Mouse (Mus musculus) ZHBTc4 (cell line): ENCODE measurements around the gene Abcb8.

Experiments
- DNase-seq: peaks from one replicate; pipeline ENCODE4 v3.0.0-alpha.2; 2011; ENCODE audit warnings: low read depth, low spot score

The Abcb8 gene

DNA sequence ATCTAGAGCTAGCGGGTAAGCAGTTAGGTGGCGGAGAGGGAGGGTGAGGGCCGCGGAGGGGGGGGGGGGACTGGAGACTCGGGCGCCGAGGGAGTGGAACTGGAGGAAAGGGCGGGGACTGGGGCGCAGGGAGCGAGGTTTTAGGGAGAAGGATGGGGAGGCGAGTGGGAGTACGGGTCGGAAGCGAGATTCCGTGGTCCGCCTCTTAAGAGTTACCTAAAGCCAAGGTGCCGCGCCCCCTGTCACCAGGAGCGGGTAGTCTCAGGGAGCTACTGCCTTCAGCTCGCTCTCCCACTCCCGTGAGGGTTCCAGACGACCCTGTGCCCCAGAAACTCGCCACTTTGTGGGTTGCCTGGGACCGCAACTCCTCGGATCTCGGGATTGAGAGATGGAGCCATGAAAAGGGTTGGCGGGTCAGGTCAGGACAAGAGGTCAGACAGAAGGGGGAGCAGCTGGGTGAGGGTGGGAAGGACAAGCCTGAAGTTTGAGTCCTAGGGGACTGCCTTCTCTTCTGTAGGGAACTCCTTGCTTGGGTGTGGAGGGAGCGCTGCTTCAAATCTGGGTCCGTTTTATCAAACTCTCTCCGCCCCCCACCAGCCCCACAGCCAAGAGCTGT, 32.1 kb downstream of the Abcb8 start:
- peak; percentile 74 for DNase-seq

DNA sequence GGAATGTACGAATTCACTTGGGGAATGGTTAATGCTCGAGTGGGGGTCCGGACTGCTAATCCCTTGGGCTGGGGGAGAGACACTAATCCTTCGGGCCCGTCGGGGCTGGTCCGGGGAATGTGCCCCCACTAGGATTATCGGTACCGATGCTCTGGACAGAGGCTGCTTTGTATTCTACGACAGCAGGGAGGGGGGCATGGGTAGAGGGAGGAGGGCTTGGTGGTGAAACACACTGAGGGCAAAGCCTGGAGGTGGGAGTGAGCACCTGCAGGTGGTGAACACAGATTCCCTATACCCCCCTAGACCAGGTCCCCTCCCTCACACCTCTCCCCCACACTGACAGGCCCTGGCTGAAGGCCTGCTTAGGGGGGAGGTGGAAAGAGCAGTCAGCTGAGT, 32.6 kb downstream of the Abcb8 start:
- no peak for DNase-seq

DNA sequence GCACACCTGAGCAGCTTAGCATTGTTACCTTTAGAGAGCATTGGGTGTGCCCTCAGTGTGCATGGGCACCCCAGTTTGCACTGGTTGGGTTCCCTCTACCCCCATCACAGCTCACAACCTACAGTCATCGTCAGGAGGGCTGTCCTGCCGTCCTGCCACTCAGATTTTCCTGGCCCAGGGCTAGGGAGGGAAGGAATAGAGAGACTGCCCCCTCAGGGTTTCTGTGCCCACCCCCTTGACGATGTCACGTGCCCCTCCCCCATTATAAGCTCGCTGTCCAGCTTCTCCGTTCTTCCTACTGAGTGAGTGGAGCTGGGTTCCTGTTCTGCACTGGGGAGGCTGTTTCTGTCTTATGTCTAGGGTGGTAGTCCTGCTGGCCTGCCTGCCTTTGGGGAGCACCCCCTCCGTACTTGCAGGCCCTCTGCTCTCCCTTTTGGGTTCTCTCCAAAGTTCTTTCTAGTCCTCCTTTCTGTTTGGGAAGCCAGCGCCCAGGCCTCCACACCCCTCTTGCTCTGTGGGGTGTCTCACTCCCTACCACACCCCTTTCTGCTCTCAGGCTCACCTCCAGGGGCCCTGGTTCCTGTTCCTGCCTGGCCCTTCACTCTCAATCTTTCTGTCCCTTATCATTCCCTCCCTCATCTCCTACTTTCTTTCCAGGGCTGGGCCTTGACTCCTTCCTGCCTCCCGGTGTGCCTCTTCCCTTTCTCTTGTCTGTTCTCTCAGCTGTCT, 33.3 kb downstream of the Abcb8 start:
- DNase-seq = no peak

DNA sequence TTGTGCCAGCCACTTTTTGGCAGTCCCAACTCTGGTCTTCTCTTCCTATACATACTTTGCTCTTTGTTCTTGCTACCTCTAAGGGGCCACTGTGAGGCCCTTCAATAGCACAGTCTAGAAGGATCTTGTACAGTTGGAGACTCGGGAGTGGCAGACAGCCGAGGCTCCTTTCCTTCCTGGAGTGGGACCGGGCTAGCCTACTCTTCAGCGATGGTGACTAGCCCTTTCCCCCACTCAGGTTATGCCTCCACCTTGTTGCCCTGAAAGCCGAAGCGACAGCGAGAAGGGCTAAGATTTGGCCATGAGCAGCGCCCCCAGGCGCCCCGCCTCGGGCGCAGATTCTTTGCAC, 33.8 kb downstream of the Abcb8 start:
- DNase-seq = no peak

DNA sequence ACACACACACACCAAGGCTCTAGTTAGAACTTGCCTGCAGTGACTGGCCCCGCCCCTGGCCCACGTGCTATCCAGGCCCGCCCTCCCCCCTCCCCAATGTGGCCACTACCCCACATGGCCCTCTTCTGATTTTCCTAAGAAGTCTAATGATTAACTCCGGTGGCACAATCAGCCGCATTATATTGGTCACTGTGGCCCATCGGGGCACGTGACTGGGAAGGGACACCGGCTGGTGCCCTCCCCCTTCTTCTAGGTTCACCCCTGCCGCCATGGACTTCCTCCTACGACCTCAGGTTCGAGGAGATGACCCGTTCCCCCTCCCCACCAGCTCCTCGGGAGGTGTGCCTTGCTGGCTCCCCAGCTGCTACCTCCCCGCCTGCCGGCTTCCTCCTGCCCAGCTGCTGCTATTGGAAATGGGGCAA, 34.5 kb downstream of the Abcb8 start:
- DNase-seq = no peak

DNA sequence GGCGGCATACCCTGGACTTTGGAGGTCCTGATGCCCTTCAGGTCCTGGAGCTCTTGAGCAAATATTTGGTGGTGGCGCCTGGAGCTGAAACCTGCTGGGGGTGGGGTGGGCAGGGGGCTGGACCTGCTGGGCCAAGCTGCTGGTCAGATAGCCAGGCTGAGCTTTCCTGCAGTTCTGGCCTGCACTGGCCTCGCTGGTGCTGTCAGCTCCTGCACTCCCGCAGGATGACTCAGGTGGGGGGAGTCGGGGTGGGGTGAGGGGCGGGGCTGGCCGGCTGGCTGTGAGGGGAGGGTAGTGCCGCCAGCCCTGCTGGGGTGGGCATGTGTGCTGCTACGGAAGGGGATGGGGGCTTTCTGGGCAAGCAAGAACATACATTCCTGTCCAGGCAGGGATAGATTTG, 35.1 kb downstream of the Abcb8 start:
- no peak for DNase-seq

DNA sequence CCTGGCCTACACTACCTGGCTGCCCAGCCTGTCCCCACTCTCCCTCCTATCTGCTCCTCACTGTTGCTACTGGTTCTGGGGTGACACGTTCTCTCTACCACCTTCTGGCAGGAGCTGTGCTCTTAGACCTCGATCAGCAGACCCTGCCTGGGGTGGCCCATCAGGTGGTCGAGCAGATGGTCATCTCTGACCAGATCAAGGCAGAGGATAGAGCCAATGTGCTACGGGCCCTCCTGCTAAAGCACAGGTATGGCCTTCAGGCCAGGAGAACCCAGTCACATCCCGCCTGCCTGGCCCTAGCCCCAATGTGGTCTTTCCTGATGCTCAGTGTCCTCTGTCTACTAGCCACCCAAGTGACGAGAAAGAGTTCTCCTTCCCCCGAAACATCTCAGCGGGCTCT, 40.5 kb downstream of the Abcb8 start:
- no peak for DNase-seq

DNA sequence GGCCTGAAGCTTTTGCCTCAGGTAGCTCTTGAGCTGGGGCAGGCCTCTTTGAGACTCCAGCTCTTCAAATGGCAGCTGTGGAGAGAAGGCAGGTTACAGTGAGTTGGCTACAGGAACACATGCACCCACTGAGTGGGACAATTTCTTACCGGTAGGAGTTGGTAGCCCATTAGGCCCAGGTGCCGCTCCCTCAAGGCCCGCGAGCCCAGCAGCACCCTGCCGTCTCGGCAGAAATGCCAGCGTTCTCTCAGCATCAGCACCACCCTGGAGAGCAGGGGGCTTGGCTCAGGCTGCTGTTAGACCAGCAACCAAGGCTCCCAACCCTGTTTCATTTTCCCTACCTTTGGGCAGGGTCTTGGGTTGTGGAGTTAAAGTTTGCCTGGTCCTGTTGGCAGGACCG, 47.7 kb downstream of the Abcb8 start:
- DNase-seq = no peak

DNA sequence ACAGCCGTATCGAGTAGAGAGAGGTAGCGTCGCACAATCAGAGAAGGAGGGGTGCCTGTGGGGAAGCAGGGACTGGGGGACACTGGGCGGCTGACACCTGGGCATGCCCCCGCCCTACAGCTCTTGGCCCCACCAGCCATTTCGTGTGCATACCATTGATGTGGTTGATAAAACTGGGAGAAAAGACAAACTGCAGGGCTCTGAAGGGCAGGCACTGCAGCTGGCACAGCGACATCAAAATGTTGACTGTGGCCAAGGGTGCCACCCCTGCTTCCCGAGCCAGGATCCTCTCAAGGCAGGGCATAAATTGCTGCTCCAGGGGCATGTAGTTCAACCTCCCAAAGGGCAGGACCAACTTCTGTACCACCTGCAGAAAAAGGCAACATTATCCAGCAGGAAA, 48.6 kb downstream of the Abcb8 start:
- DNase-seq = no peak

DNA sequence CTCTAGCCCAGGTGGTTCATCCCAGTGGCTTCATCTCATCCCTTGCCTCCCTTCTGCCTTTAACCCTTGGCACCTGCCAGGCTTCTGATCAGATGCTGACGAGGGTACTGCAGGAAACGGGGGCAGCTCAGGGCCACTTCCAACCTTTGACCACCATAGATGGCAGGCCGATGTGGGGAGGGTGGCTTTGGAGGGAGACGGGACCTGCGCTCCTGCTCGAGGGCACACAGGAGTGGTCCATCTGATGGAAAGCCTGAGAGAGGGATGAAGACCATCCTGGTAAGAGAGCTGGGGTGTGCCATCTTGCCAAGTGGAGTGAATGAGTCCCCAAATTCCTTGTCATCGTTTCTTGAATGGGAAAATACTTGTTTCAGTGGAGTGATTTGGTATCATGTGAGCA, 49.7 kb downstream of the Abcb8 start:
- DNase-seq = no peak

DNA sequence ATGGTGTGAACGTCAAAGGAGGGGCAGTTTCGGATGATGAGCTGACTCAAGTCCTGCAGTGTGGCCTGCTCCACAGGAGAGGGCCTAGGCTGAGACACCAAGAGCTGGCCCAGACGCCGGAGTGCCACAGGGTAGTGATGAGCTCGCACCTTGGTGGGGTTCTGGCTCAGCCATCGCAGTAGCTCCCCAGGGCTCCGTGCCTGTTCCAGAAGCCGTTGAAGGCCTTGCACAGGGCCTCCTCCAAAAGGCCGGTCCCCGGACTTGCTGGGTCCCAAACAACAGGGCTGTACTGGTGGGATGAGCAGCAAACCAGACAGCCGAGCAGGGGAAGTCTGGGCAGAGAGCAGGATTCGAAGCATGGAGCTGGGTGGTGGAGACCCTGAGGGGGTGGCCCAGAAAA, 50.5 kb downstream of the Abcb8 start:
- DNase-seq = no peak

DNA sequence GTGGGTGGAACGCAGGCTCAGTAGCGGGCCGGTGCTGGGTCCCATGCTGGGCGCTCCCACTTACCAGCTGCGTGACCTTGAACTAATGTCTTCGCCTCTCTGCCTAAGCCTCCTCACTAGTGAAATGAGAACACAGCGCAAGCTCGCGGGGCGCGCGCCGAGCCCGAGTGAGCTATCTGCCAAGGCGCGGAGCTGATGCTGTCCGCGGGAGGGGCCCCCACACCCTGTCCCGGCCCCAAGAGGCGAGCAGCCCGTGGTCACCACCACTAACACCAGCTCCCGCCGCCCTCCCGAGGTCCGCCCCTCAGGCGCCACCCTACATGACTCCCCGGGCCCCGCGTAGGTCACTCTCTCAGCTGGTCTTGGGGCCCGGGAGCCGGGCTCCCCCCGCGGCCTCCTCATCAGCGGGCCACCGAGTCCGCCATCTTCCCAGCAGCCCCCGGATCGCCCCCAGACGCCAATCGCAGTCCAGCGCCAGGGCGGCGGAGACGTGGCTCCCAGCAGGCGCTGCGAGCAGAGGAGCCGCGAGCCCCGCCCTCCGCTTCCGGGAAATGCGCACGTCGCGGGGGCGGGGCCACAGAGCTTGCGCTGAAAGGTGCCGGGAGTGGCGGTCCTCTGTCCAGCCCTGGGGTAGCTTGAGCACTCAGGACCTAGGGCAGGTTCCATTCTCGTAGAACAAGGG, 51.4 kb downstream of the Abcb8 start, which contains the start of gene Fastk:
Gene Fastk (minus strand): TSS at position 542 of the 682 bp plus-strand sequence.
- DNase-seq = peak; percentile 96

DNA sequence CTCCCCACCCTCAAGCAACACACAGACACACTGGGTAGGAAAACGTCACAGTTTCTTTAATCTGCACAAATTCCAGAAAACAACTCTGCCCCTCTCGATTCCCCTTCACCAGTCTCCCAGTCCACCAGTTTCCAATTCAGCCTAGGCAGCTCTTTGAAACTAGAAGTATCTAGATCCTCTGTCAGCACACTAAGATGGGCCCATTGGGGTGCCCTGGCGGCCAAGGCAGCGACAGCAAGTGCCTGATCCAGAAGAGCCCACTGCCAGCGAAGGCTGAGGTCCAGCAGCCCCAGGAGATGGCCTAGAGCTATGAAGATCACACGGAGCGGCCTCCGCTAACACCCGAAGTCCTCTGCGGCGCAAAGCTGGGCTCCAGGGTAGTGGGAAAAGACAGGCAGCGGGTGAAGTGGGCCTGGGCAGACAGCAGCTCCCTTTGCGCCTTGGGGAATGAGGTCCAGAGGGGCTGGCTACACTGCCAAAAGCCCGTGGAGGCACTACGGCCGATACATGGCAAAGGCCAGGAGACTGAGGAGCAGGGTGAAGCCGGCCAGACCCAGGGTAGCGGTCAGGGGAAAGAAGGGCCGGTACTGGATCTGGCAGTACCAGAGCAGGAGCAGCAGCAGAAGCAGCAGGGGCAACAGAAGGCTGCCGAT, 52.1 kb downstream of the Abcb8 start:
- DNase-seq = no peak

DNA sequence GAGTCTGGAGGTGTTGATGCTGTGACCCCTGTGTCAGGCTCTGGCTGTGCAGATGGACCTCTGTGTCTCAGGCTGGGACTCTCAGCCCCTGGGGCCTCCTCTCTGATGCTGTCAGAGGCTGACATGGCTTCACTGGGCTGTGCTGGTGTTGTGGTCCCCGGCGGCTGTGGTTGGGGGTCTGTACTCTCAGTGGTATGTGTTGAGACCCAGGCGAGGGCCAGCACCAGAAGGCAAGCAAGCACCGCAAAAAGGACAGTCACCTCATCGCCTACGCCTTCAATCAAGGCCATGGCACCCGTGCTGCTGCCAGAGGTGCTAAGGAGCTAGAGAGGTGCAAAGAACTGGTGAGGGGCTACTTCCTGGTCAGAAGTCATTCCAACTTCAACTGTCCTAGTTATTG, 53.2 kb downstream of the Abcb8 start:
- no peak for DNase-seq

DNA sequence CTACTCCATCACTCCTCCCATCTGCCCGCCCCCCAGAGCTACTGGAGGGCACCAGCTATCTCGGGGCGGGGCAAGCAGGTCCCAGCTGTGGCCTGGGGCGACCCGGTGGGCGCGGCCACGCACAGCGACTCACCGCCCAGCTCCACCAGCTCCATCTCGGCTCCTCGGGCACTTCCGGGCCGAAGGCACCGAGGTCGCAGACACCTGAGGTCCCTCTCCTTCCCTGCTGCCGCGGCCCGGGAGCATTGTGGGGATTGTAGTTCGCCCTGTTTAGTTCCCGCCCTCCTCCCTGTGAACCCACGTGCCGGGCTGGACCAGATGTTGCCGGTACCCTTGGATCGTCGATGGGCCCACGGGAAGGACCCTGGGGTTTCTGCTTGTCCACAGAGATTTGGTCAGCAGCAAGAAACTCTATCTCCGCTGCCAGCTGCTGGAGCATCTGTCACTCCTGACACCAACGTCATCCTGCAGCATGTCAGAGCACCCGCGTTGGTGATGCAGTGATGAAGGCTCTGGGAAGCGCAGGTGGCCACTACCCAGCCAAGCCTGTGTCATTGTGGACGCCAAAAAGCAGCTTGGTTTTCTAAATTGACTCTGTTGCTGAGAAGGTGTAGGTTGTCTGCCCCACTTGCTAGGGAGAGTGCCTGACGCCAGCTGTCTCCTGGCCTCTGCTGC, 54.3 kb downstream of the Abcb8 start, which contains the start of gene Tmub1:
Gene Tmub1 (minus strand): TSS at position 231 of the 675 bp plus-strand sequence.
- peak; percentile 97 for DNase-seq

DNA sequence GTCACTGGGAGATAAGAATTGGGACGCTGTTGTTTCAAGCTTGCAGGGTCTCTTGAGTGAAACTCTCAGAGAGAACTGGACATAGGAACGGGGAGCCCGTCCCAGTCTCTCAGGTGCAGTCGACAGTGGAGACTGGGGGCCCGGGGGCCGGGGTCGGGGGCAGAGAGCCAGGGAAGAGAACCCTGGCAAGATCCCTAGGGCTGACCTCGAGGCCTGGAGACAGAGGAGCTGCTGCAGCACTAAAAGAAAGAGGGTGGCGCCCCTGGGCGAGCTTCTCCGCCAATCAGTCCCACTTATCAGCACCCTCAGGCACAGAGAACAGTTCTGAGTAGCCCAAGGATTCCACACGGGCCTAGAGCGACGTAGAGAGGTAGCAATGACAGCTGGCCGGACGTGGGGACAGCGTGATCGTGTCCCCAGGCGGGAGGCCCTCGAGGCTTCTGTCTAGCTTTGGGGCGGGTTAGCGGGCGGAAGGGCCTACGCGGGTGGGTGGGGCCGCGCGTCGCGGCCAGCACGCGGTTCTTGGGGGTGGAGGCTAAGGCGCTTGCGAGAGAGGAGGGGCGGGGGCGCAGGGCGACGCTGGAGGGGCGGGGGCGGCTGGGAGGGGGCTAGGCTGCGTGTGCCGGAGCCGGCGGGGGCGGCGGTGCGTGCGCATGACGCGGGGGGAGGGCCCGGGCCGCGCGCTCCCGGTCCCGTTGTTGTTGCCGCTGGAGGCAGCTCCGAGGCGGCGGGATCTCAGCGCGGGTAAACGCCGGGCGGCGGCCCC, 58.0 kb downstream of the Abcb8 start:
- DNase-seq = peak; percentile 92

DNA sequence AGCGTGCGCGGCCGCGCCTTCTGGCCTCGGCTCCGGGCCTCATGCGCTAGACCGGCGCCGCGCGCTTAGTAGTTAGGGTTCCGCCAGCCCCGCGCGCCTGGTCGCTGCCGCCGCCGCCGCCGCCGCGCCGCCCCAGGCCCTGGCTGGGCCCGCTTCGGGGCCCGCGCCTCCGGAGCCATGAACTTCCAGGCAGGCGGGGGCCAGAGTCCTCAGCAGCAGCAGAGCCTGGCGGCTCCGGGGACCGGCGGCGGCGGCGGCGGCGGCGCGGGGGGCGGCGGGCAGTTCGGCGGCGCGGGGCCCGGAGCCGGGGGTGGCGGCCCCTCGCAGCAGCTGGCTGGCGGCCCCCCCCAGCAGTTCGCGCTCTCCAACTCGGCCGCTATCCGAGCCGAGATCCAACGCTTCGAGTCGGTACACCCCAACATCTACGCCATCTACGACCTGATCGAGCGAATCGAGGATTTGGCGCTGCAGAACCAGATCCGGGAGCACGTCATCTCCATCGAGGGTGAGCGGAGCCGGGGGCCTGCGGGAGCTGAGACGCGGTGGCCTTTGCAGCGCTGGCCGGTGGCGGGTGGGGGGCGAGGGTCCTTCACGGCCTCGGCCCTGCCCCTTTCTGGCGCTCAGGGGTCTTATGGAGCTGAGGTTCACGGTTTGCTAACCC, 58.7 kb downstream of the Abcb8 start, which contains the start of gene Agap3:
Gene Agap3 (plus strand): TSS at position 148 of the 661 bp plus-strand sequence.
- DNase-seq = peak; percentile 42

DNA sequence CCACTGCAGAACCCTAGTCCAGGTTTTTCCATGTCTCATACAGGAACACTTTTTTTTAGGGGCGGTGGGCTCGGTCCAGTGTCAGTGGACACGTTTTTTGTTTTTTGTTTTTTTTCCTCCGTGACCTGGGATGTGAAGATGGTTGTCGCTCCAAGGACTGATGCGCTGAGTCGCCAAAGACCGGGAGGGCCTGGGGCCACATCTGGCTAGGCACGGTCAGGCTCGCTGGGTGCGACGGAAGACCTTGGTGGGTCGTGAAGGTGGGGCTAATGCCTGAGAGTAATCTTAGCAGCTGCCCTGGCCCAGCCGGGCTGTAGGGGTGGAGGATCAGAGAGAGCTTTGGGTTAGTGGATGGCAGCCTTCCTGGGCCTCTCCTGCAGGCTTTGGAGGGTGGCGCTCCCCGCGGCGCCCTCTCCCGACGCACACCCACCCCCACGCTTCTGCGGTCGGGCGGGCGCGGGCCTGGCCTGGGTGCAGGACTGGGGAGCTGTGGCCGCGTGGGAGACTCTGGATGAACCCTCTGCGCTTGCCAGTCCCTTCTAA, 59.3 kb downstream of the Abcb8 start:
- DNase-seq = peak; percentile 36

DNA sequence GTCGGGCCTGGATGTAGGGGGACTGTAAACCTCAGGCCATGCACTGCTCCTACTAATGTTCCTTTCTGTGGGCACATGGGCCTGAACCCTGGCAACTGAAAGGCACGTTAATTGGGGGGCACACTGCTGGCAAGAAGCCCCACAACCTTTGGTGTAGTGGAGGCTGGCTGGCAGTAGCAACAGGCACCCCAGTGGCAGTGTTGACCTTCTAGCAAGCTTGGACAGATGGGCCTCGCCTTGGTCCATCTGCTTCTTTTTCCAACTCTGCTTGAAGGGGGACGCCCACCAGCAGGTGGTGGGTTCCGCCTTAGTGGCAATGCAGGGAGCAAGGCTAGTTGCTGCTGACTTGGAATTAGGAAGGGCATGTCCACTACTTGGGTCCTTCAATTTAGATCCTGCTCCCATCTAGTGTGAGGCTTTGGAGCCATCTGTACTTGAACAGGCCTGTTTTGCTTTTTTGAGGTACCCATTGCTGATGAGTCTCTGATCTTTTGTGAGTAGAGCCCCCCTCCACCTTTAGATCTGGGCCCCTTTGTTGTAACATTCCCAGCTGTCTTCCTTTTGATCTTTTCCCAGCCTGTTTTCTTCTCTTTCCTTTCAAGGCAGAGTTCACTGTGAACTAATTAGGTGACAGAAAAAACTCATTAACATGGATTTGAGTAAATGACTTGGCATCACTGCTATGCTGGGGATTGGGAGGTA, 60.0 kb downstream of the Abcb8 start:
- DNase-seq = no peak

DNA sequence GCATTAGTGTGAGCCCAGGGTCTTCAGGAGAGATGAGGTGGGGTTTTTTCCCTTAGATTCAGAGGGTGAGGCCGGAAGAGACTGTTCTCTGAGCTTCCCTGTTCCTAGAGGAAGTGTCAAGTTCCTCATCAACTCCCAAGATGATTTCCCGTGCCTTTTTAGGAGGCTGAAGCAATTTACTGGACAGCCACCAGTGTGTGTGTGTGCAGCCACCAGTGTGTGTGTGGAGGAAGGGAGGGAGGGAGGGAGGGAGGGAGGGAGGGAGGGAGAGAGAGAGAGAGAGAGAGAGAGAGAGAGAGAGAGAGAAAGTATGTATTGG, 60.5 kb downstream of the Abcb8 start:
- DNase-seq = no peak
